Mouse (Mus musculus): Measurements from ENCODE around the gene Csf2rb. TPM values are rescaled to one million over a fixed set of nuclear protein-coding genes. Genes with fewer than 3 reads are reported as not detected.

Csf2rb gene
- polyA plus RNA-seq, 1 experiment from 2014 or later: 3.0 TPM

DNA sequence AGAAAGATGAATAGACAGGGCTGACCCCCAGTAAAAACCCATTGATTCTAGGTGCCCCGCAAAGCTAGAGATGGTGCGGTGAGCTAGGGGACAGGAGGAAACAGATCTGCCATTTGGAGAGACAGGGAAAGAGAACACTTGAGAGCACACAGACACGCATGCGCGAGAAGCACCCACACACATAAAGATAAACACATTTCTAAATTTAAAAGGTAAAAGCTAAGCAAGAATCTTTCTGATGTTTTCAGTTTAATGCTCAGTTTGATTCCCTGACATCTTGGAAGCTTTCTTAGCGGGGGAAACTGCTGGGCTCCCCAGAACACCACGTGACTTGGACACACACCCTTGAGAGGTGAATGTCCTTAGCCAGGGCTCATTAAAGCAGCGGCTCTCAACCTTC, 41.3 kb downstream of the Csf2rb start:
- Histone ChIP-seq H3K4me3 (ENCODE audit: low read length) (no peak overlapping the region), H3K27me3 (ENCODE audit: control insufficient read depth, insufficient read depth, low read depth, low read length) (no peaks in the 10 kb centered on the region), H3K9ac (ENCODE audit: low read length) (no peak overlapping the region), H3K4me1 (replicated peaks; ENCODE audit: control insufficient read depth, insufficient read depth, low read length) (peaks cover 15% of the 10 kb centered on the region), H3K27ac (ENCODE audit: low read length) (no peak overlapping the region), H3K9me3 (ENCODE audit: control insufficient read depth, low read length) (no peaks in the 10 kb centered on the region; the same call in 1 of the 2 replicates), H3K4me2 (ENCODE audit: low read depth, low read length) (no peak overlapping the region), H3K36me3 (ENCODE audit: control insufficient read depth, insufficient read depth, low read length) (no peaks in the 10 kb centered on the region)
- 63% methylated on average over 8 of the region's 8 CpGs for WGBS
- ATAC-seq (ENCODE audit: low read depth): no peak

DNA sequence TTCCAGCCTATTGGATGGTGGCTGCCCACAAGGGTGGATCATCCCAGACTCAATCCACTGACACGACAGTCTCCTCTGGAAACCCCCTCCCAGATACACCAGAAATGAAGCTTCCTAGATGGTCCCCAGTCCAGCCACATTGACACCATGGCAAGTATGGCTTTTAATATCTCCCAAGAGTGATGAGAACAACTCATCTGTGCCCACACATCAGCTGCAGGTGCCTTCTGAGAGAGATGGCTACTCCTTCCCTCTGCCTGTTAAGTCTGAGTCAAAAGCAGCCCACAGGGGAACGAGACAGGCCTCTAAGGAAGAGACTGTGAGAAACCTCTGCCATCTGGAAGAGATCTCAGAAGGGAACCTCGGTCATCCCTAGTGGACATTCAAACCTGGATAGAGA, 42.3 kb downstream of the Csf2rb start:
- no peak overlapping the region for H3K27ac ChIP-seq (ENCODE audit: low read length)
- 63% methylated on average over 3 of the region's 3 CpGs for WGBS
- no peak overlapping the region for H3K4me2 ChIP-seq (ENCODE audit: low read depth, low read length)
- no peak overlapping the region for H3K9ac ChIP-seq (ENCODE audit: low read length)
- H3K9me3 ChIP-seq (ENCODE audit: control insufficient read depth, low read length): no peaks in the 10 kb centered on the region; the same call in 1 of the 2 replicates
- H3K36me3 ChIP-seq (ENCODE audit: control insufficient read depth, insufficient read depth, low read length): no peaks in the 10 kb centered on the region
- H3K27me3 ChIP-seq (ENCODE audit: control insufficient read depth, insufficient read depth, low read depth, low read length): no peaks in the 10 kb centered on the region
- ATAC-seq (ENCODE audit: low read depth): no peak
- peaks cover 23% of the 10 kb centered on the region for H3K4me1 ChIP-seq (replicated peaks; ENCODE audit: control insufficient read depth, insufficient read depth, low read length)
- no peak overlapping the region for H3K4me3 ChIP-seq (ENCODE audit: low read length)

DNA sequence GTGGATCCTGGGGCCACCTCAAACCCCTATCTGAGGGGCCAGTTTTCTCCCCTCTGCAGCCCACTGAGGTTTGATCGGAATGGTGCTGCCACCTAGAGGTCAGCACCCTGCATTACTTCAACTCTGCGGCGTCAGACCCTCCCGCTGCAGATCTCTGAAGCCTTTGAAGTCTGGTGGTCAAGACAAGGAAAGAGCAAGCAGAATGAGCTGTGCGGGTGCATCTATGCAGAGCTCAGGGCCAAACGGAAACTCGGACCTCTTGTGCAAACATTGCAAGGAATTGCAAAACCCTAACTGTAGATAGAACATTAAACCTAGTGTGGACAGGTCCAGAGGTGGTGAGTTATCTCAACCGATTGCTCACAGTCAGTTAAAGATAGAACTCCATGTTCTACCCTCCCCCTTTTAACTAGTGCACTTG, 43.4 kb downstream of the Csf2rb start:
- H3K4me2 ChIP-seq (ENCODE audit: low read depth, low read length): no peak overlapping the region
- peaks cover 34% of the 10 kb centered on the region for H3K4me1 ChIP-seq (replicated peaks; ENCODE audit: control insufficient read depth, insufficient read depth, low read length)
- H3K9me3 ChIP-seq (ENCODE audit: control insufficient read depth, low read length): no peaks in the 10 kb centered on the region; the same call in 1 of the 2 replicates
- H3K27me3 ChIP-seq (ENCODE audit: control insufficient read depth, insufficient read depth, low read depth, low read length): no peaks in the 10 kb centered on the region
- H3K36me3 ChIP-seq (ENCODE audit: control insufficient read depth, insufficient read depth, low read length): no peaks in the 10 kb centered on the region
- H3K4me3 ChIP-seq (ENCODE audit: low read length): no peak overlapping the region
- no peak overlapping the region for H3K27ac ChIP-seq (ENCODE audit: low read length)
- ATAC-seq (ENCODE audit: low read depth): peak; percentile 49
- WGBS: 3% methylated on average over 8 of the region's 8 CpGs
- no peak overlapping the region for H3K9ac ChIP-seq (ENCODE audit: low read length)

DNA sequence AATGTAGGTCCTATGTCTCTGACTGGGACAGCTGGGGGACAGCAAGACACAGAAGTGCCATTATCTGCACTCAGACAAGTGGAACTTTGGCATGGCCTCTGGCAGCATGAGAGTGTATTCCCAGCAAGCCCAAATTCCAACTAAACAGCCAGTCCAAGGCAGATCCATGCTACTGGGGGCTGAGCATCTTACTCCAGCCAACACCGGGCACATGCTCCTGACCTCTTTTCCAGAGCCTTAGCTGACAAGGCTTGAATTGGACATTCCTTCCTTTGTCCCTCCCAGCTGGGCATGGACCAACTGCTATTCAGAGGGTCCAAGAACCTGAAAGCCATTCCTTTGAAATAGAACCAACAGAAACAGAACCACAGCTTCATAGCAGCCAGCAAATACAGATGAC, 44.1 kb downstream of the Csf2rb start:
- Histone ChIP-seq H3K27ac (ENCODE audit: low read length) (no peak overlapping the region; the same call in 1 of the 2 replicates), H3K9me3 (ENCODE audit: control insufficient read depth, low read length) (no peaks in the 10 kb centered on the region; the same call in 1 of the 2 replicates), H3K9ac (ENCODE audit: low read length) (no peak overlapping the region), H3K36me3 (ENCODE audit: control insufficient read depth, insufficient read depth, low read length) (no peaks in the 10 kb centered on the region), H3K4me2 (ENCODE audit: low read depth, low read length) (no peak overlapping the region), H3K4me3 (ENCODE audit: low read length) (no peak overlapping the region), H3K27me3 (ENCODE audit: control insufficient read depth, insufficient read depth, low read depth, low read length) (no peaks in the 10 kb centered on the region), H3K4me1 (replicated peaks; ENCODE audit: control insufficient read depth, insufficient read depth, low read length) (peaks cover 41% of the 10 kb centered on the region)
- ATAC-seq (ENCODE audit: low read depth): no peak
- 75% methylated on average over 1 of the region's 1 CpGs for WGBS

DNA sequence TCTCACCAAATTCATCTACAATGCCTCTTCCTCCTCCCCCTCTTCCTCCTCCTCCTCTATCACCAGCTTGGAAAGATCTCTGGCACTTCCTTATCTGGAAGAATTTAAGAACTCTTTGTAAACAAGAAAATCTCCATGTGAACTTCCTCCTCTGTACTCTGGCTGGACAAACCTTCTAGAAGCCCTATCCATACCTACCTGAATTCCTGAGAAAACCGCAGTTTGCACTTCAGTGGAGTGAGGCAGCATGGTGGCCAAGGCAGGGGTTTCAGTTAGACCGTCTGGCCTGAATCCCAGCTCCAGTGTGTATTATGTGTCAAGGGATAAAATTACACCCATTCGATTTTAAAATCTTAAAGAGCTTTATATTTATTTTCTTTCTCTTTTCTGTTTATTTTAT, 47.2 kb downstream of the Csf2rb start:
- no peaks in the 10 kb centered on the region for H3K27me3 ChIP-seq (ENCODE audit: control insufficient read depth, insufficient read depth, low read depth, low read length)
- H3K36me3 ChIP-seq (ENCODE audit: control insufficient read depth, insufficient read depth, low read length): no peaks in the 10 kb centered on the region
- peak overlapping the region; percentile 92 for H3K27ac ChIP-seq (ENCODE audit: low read length)
- no peaks in the 10 kb centered on the region; the same call in 1 of the 2 replicates for H3K9me3 ChIP-seq (ENCODE audit: control insufficient read depth, low read length)
- H3K9ac ChIP-seq (ENCODE audit: low read length): no peak overlapping the region
- ATAC-seq (ENCODE audit: low read depth): peak; percentile 80
- peak overlapping the region; percentile 10; the same call in 1 of the 2 replicates for H3K4me2 ChIP-seq (ENCODE audit: low read depth, low read length)
- no peak overlapping the region for H3K4me3 ChIP-seq (ENCODE audit: low read length)
- 7% methylated on average over 3 of the region's 3 CpGs for WGBS
- peaks cover 44% of the 10 kb centered on the region for H3K4me1 ChIP-seq (replicated peaks; ENCODE audit: control insufficient read depth, insufficient read depth, low read length)

DNA sequence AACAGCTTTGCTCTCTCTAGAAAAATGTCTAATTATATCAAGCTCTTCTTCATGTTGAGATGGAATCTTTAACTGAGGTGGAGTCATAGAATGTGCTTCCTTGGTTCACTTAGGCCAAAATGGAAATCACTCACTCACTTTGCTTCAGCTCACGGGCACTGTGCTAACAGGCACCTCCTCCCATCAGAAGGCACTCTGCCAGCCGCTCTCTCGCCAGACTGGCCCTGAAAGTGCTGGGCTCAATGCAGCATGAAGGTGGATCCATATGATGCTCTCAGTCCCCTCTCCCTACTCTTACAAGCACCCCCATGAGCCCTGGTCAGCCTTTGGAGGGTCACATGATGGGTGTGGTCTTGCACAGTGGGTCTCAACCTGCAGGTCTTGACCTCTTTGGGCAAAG, 48.7 kb downstream of the Csf2rb start:
- H3K36me3 ChIP-seq (ENCODE audit: control insufficient read depth, insufficient read depth, low read length): no peaks in the 10 kb centered on the region
- peaks cover 2% of the 10 kb centered on the region; the same call in 1 of the 2 replicates for H3K9me3 ChIP-seq (ENCODE audit: control insufficient read depth, low read length)
- peaks cover 41% of the 10 kb centered on the region for H3K4me1 ChIP-seq (replicated peaks; ENCODE audit: control insufficient read depth, insufficient read depth, low read length)
- no peak overlapping the region for H3K4me3 ChIP-seq (ENCODE audit: low read length)
- no peak for ATAC-seq (ENCODE audit: low read depth)
- H3K9ac ChIP-seq (ENCODE audit: low read length): no peak overlapping the region
- H3K4me2 ChIP-seq (ENCODE audit: low read depth, low read length): no peak overlapping the region
- peak overlapping the region; percentile 46; the same call in 1 of the 2 replicates for H3K27ac ChIP-seq (ENCODE audit: low read length)
- 32% methylated on average over 3 of the region's 3 CpGs for WGBS
- H3K27me3 ChIP-seq (ENCODE audit: control insufficient read depth, insufficient read depth, low read depth, low read length): no peaks in the 10 kb centered on the region

DNA sequence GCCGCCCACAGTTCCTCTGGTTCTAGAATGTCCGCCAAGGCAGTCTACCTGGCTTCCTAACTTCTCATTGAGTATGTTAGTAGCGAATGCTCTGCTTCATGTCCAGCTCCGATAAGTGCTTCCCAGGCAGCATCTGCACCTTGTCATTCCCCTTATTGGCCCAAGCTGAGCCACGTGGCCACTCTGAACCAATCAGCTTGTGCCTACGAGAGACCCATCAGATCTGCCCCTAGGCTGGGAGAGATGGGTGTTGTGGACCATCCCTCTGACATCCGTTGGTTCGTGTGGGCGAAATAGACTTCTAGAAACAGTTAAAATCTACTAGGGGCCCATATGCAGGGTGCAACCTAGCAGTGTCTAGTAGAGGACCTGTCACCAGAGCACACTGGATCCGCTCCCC, 52.3 kb downstream of the Csf2rb start:
- no peak overlapping the region for H3K4me2 ChIP-seq (ENCODE audit: low read depth, low read length)
- no peak overlapping the region for H3K27ac ChIP-seq (ENCODE audit: low read length)
- 84% methylated on average over 10 of the region's 10 CpGs for WGBS
- H3K4me1 ChIP-seq (replicated peaks; ENCODE audit: control insufficient read depth, insufficient read depth, low read length): peaks cover 20% of the 10 kb centered on the region
- no peaks in the 10 kb centered on the region for H3K36me3 ChIP-seq (ENCODE audit: control insufficient read depth, insufficient read depth, low read length)
- H3K9me3 ChIP-seq (ENCODE audit: control insufficient read depth, low read length): 0 out of 2 replicates have a peak, but pooled peaks cover 3% of the 10 kb centered on the region
- no peak for ATAC-seq (ENCODE audit: low read depth)
- no peaks in the 10 kb centered on the region for H3K27me3 ChIP-seq (ENCODE audit: control insufficient read depth, insufficient read depth, low read depth, low read length)
- H3K4me3 ChIP-seq (ENCODE audit: low read length): no peak overlapping the region
- no peak overlapping the region for H3K9ac ChIP-seq (ENCODE audit: low read length)

DNA sequence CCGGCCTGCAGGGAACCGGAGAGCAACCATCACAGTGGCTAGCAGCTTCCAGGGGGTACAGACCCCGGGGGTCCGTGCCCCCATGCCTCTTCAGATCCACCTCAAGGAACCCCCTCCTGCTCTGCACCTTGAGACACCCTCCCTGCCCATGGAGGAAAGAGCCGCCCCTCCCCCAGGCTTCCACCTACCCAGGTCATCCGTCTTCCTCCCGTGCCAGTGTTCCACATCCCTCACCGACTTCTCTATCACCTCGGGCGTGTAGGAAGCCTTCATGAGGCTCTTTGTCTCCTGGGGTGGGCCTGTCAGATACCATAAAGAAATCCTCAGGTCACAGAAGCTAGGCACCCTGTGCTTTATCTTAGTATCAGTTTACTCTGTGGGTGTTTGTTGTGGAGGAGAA, 53.0 kb downstream of the Csf2rb start:
- no peak overlapping the region for H3K4me2 ChIP-seq (ENCODE audit: low read depth, low read length)
- WGBS: 59% methylated on average over 10 of the region's 10 CpGs
- H3K36me3 ChIP-seq (ENCODE audit: control insufficient read depth, insufficient read depth, low read length): no peaks in the 10 kb centered on the region
- H3K9me3 ChIP-seq (ENCODE audit: control insufficient read depth, low read length): 0 out of 2 replicates have a peak, but pooled peaks cover 3% of the 10 kb centered on the region
- H3K4me3 ChIP-seq (ENCODE audit: low read length): no peak overlapping the region
- no peak overlapping the region for H3K9ac ChIP-seq (ENCODE audit: low read length)
- H3K27me3 ChIP-seq (ENCODE audit: control insufficient read depth, insufficient read depth, low read depth, low read length): no peaks in the 10 kb centered on the region
- no peak for ATAC-seq (ENCODE audit: low read depth)
- peaks cover 15% of the 10 kb centered on the region for H3K4me1 ChIP-seq (replicated peaks; ENCODE audit: control insufficient read depth, insufficient read depth, low read length)
- H3K27ac ChIP-seq (ENCODE audit: low read length): no peak overlapping the region

DNA sequence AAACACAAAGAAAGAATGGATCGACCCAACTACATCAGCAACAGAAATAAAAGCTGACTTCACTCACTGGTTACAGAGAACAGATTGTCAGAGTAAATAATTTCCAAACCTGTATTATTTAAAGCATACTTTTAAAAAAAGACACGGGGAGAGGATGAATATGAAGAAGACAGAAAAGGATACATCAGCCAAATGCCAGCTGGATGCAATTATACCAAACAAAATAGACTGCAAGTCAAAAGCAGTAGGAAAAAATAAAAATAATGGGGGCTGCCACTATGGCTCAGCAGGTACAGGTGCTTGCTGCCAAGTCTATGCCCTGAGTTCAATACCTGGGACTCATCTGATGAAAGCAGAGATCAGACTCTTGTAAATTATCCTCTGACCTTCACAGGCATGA, 54.7 kb downstream of the Csf2rb start:
- H3K4me1 ChIP-seq (replicated peaks; ENCODE audit: control insufficient read depth, insufficient read depth, low read length): peaks cover 11% of the 10 kb centered on the region
- no peaks in the 10 kb centered on the region for H3K36me3 ChIP-seq (ENCODE audit: control insufficient read depth, insufficient read depth, low read length)
- H3K27ac ChIP-seq (ENCODE audit: low read length): no peak overlapping the region
- H3K9me3 ChIP-seq (ENCODE audit: control insufficient read depth, low read length): 0 out of 2 replicates have a peak, but pooled peaks cover 3% of the 10 kb centered on the region
- no peaks in the 10 kb centered on the region for H3K27me3 ChIP-seq (ENCODE audit: control insufficient read depth, insufficient read depth, low read depth, low read length)
- H3K9ac ChIP-seq (ENCODE audit: low read length): no peak overlapping the region
- WGBS: 79% methylated on average over 2 of the region's 2 CpGs
- no peak overlapping the region for H3K4me3 ChIP-seq (ENCODE audit: low read length)
- ATAC-seq (ENCODE audit: low read depth): no peak
- no peak overlapping the region for H3K4me2 ChIP-seq (ENCODE audit: low read depth, low read length)

DNA sequence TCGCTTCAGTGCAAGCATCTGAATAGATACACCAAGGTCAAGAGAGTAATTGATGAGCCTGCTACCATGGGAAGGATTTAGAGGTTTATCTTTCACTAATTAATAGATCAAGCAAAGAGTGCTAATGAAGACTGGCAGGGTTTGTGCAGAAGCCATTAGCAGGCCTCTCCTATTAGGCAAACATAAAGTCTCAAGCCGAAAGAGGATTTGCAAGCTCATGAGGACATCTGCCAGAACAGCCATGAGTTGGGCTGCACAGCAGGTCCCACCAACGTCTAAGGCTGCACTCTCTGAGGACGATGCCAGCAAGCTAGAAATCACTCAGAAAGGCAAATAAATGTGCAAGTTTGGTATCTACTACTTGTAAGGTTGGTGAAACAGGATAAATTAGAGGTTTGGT, 55.2 kb downstream of the Csf2rb start:
- H3K4me3 ChIP-seq (ENCODE audit: low read length): no peak overlapping the region
- H3K9me3 ChIP-seq (ENCODE audit: control insufficient read depth, low read length): 0 out of 2 replicates have a peak, but pooled peaks cover 3% of the 10 kb centered on the region
- no peak overlapping the region for H3K27ac ChIP-seq (ENCODE audit: low read length)
- no peak overlapping the region for H3K9ac ChIP-seq (ENCODE audit: low read length)
- no peak overlapping the region for H3K4me2 ChIP-seq (ENCODE audit: low read depth, low read length)
- peaks cover 11% of the 10 kb centered on the region for H3K4me1 ChIP-seq (replicated peaks; ENCODE audit: control insufficient read depth, insufficient read depth, low read length)
- no peak for ATAC-seq (ENCODE audit: low read depth)
- no peaks in the 10 kb centered on the region for H3K36me3 ChIP-seq (ENCODE audit: control insufficient read depth, insufficient read depth, low read length)
- 49% methylated on average over 4 of the region's 4 CpGs for WGBS
- H3K27me3 ChIP-seq (ENCODE audit: control insufficient read depth, insufficient read depth, low read depth, low read length): no peaks in the 10 kb centered on the region

Measured in lung, embryonic 16.5 days (tissue).